Mouse (Mus musculus) CH12.LX (cell line): ENCODE results near the gene Ckap2l. TPM values are rescaled to one million over a fixed set of nuclear protein-coding genes. Genes with fewer than 3 reads are reported as not detected.

ENCODE experiments used
- DNase-seq: peaks from one replicate; pipeline ENCODE4 v3.0.0-alpha.2; 2013; ENCODE audit errors: extremely low read depth
- H3K27ac ChIP-seq: 2 replicates; pipeline ENCODE4 v1.5.1; 2012; ENCODE audit warnings: low read depth, mild to moderate bottlenecking, control low read depth, moderate library complexity; ENCODE audit not compliant: insufficient read depth
- H3K27me3 ChIP-seq: replicated peaks from 2 replicates; pipeline ENCODE3; 2012; ENCODE audit warnings: inconsistent platforms
- H3K36me3 ChIP-seq, 2 experiments: replicated peaks in 1 of 2; 2 replicates each; pipeline versions ENCODE3 to v1.6.1; 2012; ENCODE audit warnings: inconsistent platforms in 1 of 2, low read length in 1 of 2, mild to moderate bottlenecking in 1 of 2, mixed read lengths in 1 of 2, moderate library complexity in 1 of 2; ENCODE audit not compliant: control insufficient read depth in 1 of 2, insufficient read depth in 1 of 2
- H3K4me1 ChIP-seq, 2 experiments: 2 replicates each; pipeline ENCODE4 v1.6.1; 2012; ENCODE audit warnings: inconsistent platforms in 1 of 2, moderate library complexity in 1 of 2; ENCODE audit not compliant: insufficient read depth in 2 of 2, control insufficient read depth in 1 of 2
- H3K4me2 ChIP-seq: 2 replicates; pipeline ENCODE4 v1.6.1; 2012; ENCODE audit warnings: low read depth, mild to moderate bottlenecking, control low read depth; ENCODE audit not compliant: poor library complexity, insufficient read depth, severe bottlenecking
- H3K4me3 ChIP-seq, 3 experiments: fragments of 150-350 bp in 1 of 3; sonication (generic) in 1 of 3; replicated peaks in 1 of 3; 2 replicates each; pipeline versions ENCODE3 to v1.5.1; 2011 to 2012; ENCODE audit warnings: low read depth in 2 of 3, low read length in 2 of 3, mild to moderate bottlenecking in 2 of 3, moderate library complexity in 2 of 3, control low read depth in 1 of 3, improper control_type of control experiment in 1 of 3, inconsistent platforms in 1 of 3, mixed read lengths in 1 of 3; ENCODE audit not compliant: poor library complexity in 1 of 3
- H3K79me2 ChIP-seq: replicated peaks from 2 replicates; pipeline ENCODE4 v1.6.1; 2012; ENCODE audit warnings: mild to moderate bottlenecking, moderate library complexity; ENCODE audit not compliant: control insufficient read depth, poor library complexity, insufficient read depth, severe bottlenecking; ENCODE audit errors: extremely low read depth
- H3K9ac ChIP-seq: 2 replicates; pipeline ENCODE4 v1.6.1; 2012; ENCODE audit warnings: low read depth, mild to moderate bottlenecking, control low read depth, moderate library complexity; ENCODE audit not compliant: insufficient read depth
- H3K9me3 ChIP-seq: replicated peaks from 2 replicates; pipeline ENCODE3; 2012; ENCODE audit warnings: low read length, inconsistent platforms, mixed read lengths
- CHD1 ChIP-seq: IDR thresholded peaks from 2 replicates; pipeline ENCODE4 v1.6.1; 2012; ENCODE audit warnings: low read depth, low read length, improper control_type of control experiment, inconsistent platforms
- CTCF ChIP-seq, 2 experiments: IDR thresholded peaks in 1 of 2; conservative IDR thresholded peaks in 1 of 2; 2 replicates each; pipeline ENCODE4 v1.5.1; 2011 to 2012; ENCODE audit warnings: low read depth in 2 of 2, low read length in 2 of 2, improper control_type of control experiment in 1 of 2, inconsistent platforms in 1 of 2, mild to moderate bottlenecking in 1 of 2, moderate library complexity in 1 of 2
- ELF1 ChIP-seq: IDR thresholded peaks from 2 replicates; pipeline ENCODE4 v1.6.1; 2014; ENCODE audit warnings: low read depth, mild to moderate bottlenecking, inconsistent platforms, low read length, improper control_type of control experiment
- EP300 ChIP-seq: IDR thresholded peaks from 2 replicates; pipeline ENCODE4 v1.6.1; 2011; ENCODE audit warnings: low read length, improper control_type of control experiment
- ETS1 ChIP-seq: conservative IDR thresholded peaks from 2 replicates; pipeline ENCODE4 v1.6.1; 2012; ENCODE audit warnings: low read depth, mild to moderate bottlenecking, inconsistent platforms, low read length, improper control_type of control experiment, moderate library complexity
- HCFC1 ChIP-seq: IDR thresholded peaks from 2 replicates; pipeline ENCODE4 v1.6.1; 2012; ENCODE audit warnings: low read depth, mild to moderate bottlenecking, inconsistent platforms, low read length, improper control_type of control experiment
- IRF4 ChIP-seq: IDR thresholded peaks from 2 replicates; pipeline ENCODE4 v1.6.1; 2014; ENCODE audit warnings: low read depth, mild to moderate bottlenecking, inconsistent platforms, low read length, improper control_type of control experiment
- JUND ChIP-seq: conservative IDR thresholded peaks from 2 replicates; pipeline ENCODE4 v1.6.1; 2011; ENCODE audit warnings: low read depth, low read length, improper control_type of control experiment
- MAFK ChIP-seq: IDR thresholded peaks from 2 replicates; pipeline ENCODE4 v1.6.1; 2011; ENCODE audit warnings: low read length, improper control_type of control experiment; ENCODE audit not compliant: insufficient replicate concordance
- MEF2A ChIP-seq: IDR thresholded peaks from 2 replicates; pipeline ENCODE4 v1.6.1; 2014; ENCODE audit warnings: low read depth, mild to moderate bottlenecking, inconsistent platforms, low read length, improper control_type of control experiment, borderline replicate concordance
- POLR2A ChIP-seq: IDR thresholded peaks from 2 replicates; pipeline ENCODE4 v1.6.1; 2011; ENCODE audit warnings: low read depth, mild to moderate bottlenecking, improper control_type of control experiment, low read length
- POLR2AphosphoS2 ChIP-seq: IDR thresholded peaks from 2 replicates; pipeline ENCODE4 v1.6.1; 2011; ENCODE audit warnings: low read depth, low read length, improper control_type of control experiment
- RCOR1 ChIP-seq: conservative IDR thresholded peaks from 2 replicates; pipeline ENCODE4 v1.6.1; 2012; ENCODE audit warnings: low read depth, mild to moderate bottlenecking, inconsistent platforms, low read length, improper control_type of control experiment
- SMC3 ChIP-seq: IDR thresholded peaks from 2 replicates; pipeline ENCODE4 v1.6.1; 2011; ENCODE audit warnings: low read depth, low read length, improper control_type of control experiment
- TBP ChIP-seq: conservative IDR thresholded peaks from 2 replicates; pipeline ENCODE4 v1.6.1; 2011; ENCODE audit warnings: low read depth, low read length, improper control_type of control experiment
- TCF12 ChIP-seq: IDR thresholded peaks from 2 replicates; pipeline ENCODE4 v1.6.1; 2014; ENCODE audit warnings: low read depth, mild to moderate bottlenecking, inconsistent platforms, low read length, improper control_type of control experiment
- USF1 ChIP-seq: IDR thresholded peaks from 2 replicates; pipeline ENCODE4 v1.6.1; 2014; ENCODE audit warnings: low read depth, mild to moderate bottlenecking, inconsistent platforms, low read length, improper control_type of control experiment
- ZNF384 ChIP-seq: IDR thresholded peaks from 2 replicates; pipeline ENCODE4 v1.6.1; 2012; ENCODE audit warnings: low read depth, low read length, improper control_type of control experiment, inconsistent platforms
- dilution Hi-C: fragments of 300-500 bp; cut with MboI; formaldehyde crosslinking; loops from 2 replicates; pipeline ENCODE4 v1.14.3; 2020; ENCODE audit warnings: low sequenced_read_pairs; ENCODE audit not compliant: extremely low pct_unique_long_range_greater_than_20kb, extremely low pct_ligation_motif_present
- in situ Hi-C: fragments of 300-500 bp; cut with MboI; formaldehyde crosslinking; loops from 3 replicates; pipeline ENCODE4 v1.14.3; 2019; ENCODE audit warnings: low sequenced_read_pairs, low pct_ligation_motif_present, low pct_unique_long_range_greater_than_20kb, mixed read lengths
- polyA plus RNA-seq: library from polyadenylated mRNA; unstranded; fragments of >175 nt; gene quantifications from 2 replicates; pipeline ENCODE4 v1.2.1, GENCODE M21; 2012; ENCODE audit warnings: low read depth; ENCODE audit not compliant: insufficient read length
- total RNA-seq, 2 experiments: library from RNA; depleted of rRNA; stranded (reverse); fragments of 300-350 nt in 1 of 2; fragments of >200 nt in 1 of 2; gene quantifications; 2 replicates each; pipeline ENCODE4 v1.2.3; 2012 to 2014

Gene Ckap2l
- total and polyA plus RNA-seq, 3 experiments = 13.3 to 35.6 (median 23.6) TPM

DNA sequence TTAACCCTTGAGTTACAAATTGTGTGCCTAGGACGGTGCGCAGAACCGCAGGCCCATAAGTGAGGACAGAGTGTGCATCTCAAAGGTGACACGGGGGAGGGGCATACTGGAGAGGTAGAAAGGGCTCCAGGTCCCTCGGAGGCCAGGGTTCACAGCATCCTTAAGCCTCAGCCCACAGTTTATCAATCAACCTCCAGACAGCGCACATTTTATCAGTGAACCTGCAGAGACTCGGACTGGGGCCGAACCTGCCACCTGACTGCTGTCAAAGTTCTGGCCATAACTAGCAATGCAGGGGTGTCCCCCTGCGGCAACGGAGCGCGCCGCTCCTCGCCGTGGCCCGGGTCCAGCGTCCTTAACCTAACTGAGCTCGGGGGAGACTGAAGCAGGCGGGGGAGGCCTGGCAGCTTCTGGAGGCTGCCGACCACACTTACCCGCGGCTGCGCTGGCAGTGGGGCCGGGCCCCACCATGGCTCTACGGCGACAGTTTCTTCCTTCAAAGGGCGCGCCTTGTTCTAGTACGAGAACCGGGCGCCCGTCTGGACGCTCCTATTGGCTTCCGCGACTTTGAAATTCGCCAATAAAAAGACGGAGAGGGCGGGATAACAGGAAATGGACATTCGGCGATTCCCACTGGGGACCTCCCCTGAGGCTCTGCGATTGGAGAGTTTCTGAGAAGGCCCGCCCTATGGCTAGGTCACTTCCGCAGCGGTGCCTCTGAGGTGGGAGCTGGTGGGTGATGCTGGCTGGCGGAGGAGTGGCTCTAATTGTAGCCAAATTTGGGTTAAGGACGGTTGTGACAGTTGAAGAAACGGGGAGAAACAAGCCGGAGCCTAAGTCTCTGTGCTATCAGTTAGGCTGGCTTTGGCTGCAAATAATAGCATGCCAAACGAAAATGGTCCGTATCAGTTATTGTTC, at the start of gene Ckap2l (continued):
- TF ChIP-seq RCOR1 = no peak

DNA sequence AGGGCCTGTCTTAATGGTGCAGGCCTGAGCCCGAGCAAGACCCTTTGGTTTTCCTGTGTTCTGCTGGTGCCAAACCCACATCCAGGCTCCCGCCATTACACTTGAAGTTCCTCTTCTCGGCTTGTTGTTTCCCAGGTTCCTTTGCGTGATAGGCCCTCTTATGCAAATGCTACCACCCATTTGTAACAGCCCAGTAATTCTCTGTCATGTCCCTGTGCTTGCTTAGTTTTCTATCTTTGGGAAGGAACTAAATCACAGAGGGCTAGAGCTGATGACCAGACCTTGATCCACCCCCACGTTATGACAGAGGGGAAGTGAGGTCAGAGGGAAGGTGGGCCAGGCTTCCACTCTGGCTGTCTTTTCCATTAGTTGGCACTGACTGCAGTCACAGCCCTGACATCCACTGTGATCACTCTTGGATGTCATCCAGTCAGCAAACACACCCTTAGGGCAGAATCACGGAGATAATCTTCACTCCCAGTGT, 41.2 kb upstream of the Ckap2l start:
- H3K27ac ChIP-seq = no peak overlapping the region
- dilution Hi-C loops (no loop called here), in situ Hi-C loops (no loop called here)

GRCm38 (mm10) chr2:129333471-129333870, 36.5 kb upstream of the Ckap2l start:
- no peak for DNase-seq
- no peaks in the 10 kb centered on the region for H3K9me3 ChIP-seq
- no peak overlapping the region for H3K4me3 ChIP-seq
- H3K9ac ChIP-seq = no peak overlapping the region
- H3K4me1 ChIP-seq = peaks cover 6 to 34% of the 10 kb centered on the region in 2 experiments; a peak in 3 of 4 replicates
- H3K79me2 ChIP-seq = no peaks in the 10 kb centered on the region
- no peak overlapping the region for H3K27ac ChIP-seq
- dilution Hi-C loops (no loop called here), in situ Hi-C loops (no loop called here)
- no peaks in the 10 kb centered on the region for H3K36me3 ChIP-seq
- H3K4me2 ChIP-seq = no peak overlapping the region
- H3K27me3 ChIP-seq = no peaks in the 10 kb centered on the region
- TF ChIP-seq HCFC1 (no peak), ZNF384 (no peak), MAFK (no peak), USF1 (no peak), IRF4 (no peak), JUND (no peak), TCF12 (no peak), MEF2A (no peak), POLR2A (no peak), EP300 (no peak), CHD1 (no peak), TBP (no peak)

More for the DNA sequence above, 41.2 kb upstream of the Ckap2l start:
- Histone ChIP-seq H3K4me3 (no peak overlapping the region), H3K79me2 (no peaks in the 10 kb centered on the region), H3K27me3 (no peaks in the 10 kb centered on the region), H3K9ac (no peak overlapping the region), H3K4me1 (peaks cover 0 to 13% of the 10 kb centered on the region in 2 experiments; a peak in 2 of 4 replicates), H3K36me3 (no peaks in the 10 kb centered on the region), H3K4me2 (no peak overlapping the region), H3K9me3 (peaks cover 6% of the 10 kb centered on the region)
- TF ChIP-seq ELF1 (no peak), SMC3 (no peak), CTCF (conservative IDR thresholded peaks at IDR 0.05 in 1 of 2, IDR thresholded peaks at IDR 0.05 in 1 of 2; ENCODE audit: low read depth in 2 of 2, low read length in 2 of 2) (no peak), JUND (no peak), ETS1 (no peak), CHD1 (no peak), POLR2AphosphoS2 (no peak)
- DNase-seq = peak; percentile 40
